Mouse (Mus musculus) MEL (cell line): ENCODE results near the gene Spata32.

Experiments
- EP300 ChIP-seq, 2 experiments: IDR thresholded peaks; 2 replicates each; pipeline ENCODE4 v1.6.1; 2011; ENCODE audit warnings: improper control_type of control experiment in 2 of 2, low read length in 2 of 2, low read depth in 1 of 2, mild to moderate bottlenecking in 1 of 2
- GATA1 ChIP-seq: IDR thresholded peaks from 2 replicates; pipeline ENCODE4 v1.6.1; 2011; ENCODE audit warnings: low read depth, low read length, improper control_type of control experiment
- HCFC1 ChIP-seq: IDR thresholded peaks from 2 replicates; pipeline ENCODE4 v1.6.1; 2012; ENCODE audit warnings: low read depth, mild to moderate bottlenecking, inconsistent platforms, low read length, improper control_type of control experiment, moderate library complexity
- MAX ChIP-seq: IDR thresholded peaks from 2 replicates; pipeline ENCODE4 v1.6.1; 2011; ENCODE audit warnings: low read length, improper control_type of control experiment
- MYB ChIP-seq: IDR thresholded peaks from 2 replicates; pipeline ENCODE4 v1.6.1; 2011; ENCODE audit warnings: mild to moderate bottlenecking, low read depth, low read length, improper control_type of control experiment
- SMC3 ChIP-seq: IDR thresholded peaks from 2 replicates; pipeline ENCODE4 v1.6.1; 2011; ENCODE audit warnings: low read depth, low read length, improper control_type of control experiment

GRCm38 (mm10) chr11:103177815-103178485 lies 40.3 kb downstream of the Spata32 start:
- TF ChIP-seq EP300 (IDR thresholded peaks at IDR 0.05; ENCODE audit: low read depth in 1 of 2, low read length in 2 of 2), result no peak
- no peak for TF ChIP-seq MYB
- no peak for TF ChIP-seq HCFC1
- no peak for TF ChIP-seq SMC3
- no peak for TF ChIP-seq MAX
- no peak for TF ChIP-seq GATA1
